Mouse (Mus musculus): ENCODE results near the gene Fads2. TPM values are rescaled to one million over a fixed set of nuclear protein-coding genes. Genes with fewer than 3 reads are reported as not detected.

The Fads2 gene
- polyA plus RNA-seq, 1 experiment from 2014 or later, result 46.8 TPM

GRCm38 (mm10) chr19:10039615-10040014, 61.9 kb downstream of the Fads2 start:
- TF ChIP-seq CTCF (IDR thresholded peaks at IDR 0.05; ENCODE audit: low read depth), result peak; percentile 76
- H3K27ac ChIP-seq (ENCODE audit: low read depth, low read length), result no peak overlapping the region
- no peak overlapping the region for H3K4me2 ChIP-seq (replicated peaks; ENCODE audit: low read depth)
- H3K36me3 ChIP-seq (ENCODE audit: control insufficient read depth, insufficient read depth), result peaks cover 7% of the 10 kb centered on the region; the same call in 1 of the 2 replicates
- no peak overlapping the region for H3K9ac ChIP-seq (ENCODE audit: low read depth, low read length)
- H3K4me1 ChIP-seq (replicated peaks; ENCODE audit: control insufficient read depth, insufficient read depth, low read length), result peaks cover 3% of the 10 kb centered on the region; the same call in 1 of the 2 replicates
- ATAC-seq, result peak; percentile 22; the same call in 1 of the 2 replicates
- no peak overlapping the region for H3K4me3 ChIP-seq (ENCODE audit: low read depth, low read length)
- WGBS, result 79% methylated on average over 2 of the region's 2 CpGs
- H3K9me3 ChIP-seq (ENCODE audit: control insufficient read depth), result no peaks in the 10 kb centered on the region
- H3K27me3 ChIP-seq (replicated peaks; ENCODE audit: control insufficient read depth, insufficient read depth, low read length), result no peaks in the 10 kb centered on the region

- no peak overlapping the region for H3K4me2 ChIP-seq (replicated peaks; ENCODE audit: low read depth)
- no peaks in the 10 kb centered on the region for H3K9me3 ChIP-seq (ENCODE audit: control insufficient read depth)
- H3K27me3 ChIP-seq (replicated peaks; ENCODE audit: control insufficient read depth, insufficient read depth, low read length), result no peaks in the 10 kb centered on the region
- no peak overlapping the region for H3K9ac ChIP-seq (ENCODE audit: low read depth, low read length)
- 37% methylated on average over 3 of the region's 3 CpGs for WGBS
- H3K36me3 ChIP-seq (ENCODE audit: control insufficient read depth, insufficient read depth), result peaks cover 13% of the 10 kb centered on the region; the same call in 1 of the 2 replicates
- peaks cover 3% of the 10 kb centered on the region; the same call in 1 of the 2 replicates for H3K4me1 ChIP-seq (replicated peaks; ENCODE audit: control insufficient read depth, insufficient read depth, low read length)
- no peak for TF ChIP-seq CTCF (IDR thresholded peaks at IDR 0.05; ENCODE audit: low read depth)
- H3K4me3 ChIP-seq (ENCODE audit: low read depth, low read length), result no peak overlapping the region
- no peak for ATAC-seq
- no peak overlapping the region for H3K27ac ChIP-seq (ENCODE audit: low read depth, low read length)
Observed at GRCm38 (mm10) chr19:10038910-10039309, 62.6 kb downstream of the Fads2 start.

DNA sequence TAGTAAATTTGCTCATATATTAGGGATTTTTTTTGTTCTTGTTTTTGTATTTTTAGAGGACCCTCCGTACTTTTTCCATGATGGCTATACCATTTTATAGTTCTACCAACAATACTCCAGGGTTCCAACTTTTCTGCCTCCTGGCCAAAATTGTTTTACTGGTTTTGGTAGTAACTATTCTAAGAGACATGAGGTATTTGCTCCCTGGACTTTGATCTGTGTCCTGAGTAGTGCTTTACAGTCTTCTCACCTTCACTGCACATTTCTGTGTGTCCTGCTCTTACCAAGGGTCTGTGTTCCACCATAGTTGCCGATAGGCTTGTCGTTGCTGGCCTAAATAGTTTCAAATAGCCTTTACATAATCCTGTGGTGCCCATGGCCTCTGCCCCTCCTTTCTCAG, 63.2 kb downstream of the Fads2 start:
- Histone ChIP-seq H3K4me1 (replicated peaks; ENCODE audit: control insufficient read depth, insufficient read depth, low read length) (peaks cover 3% of the 10 kb centered on the region; the same call in 1 of the 2 replicates), H3K4me3 (ENCODE audit: low read depth, low read length) (no peak overlapping the region), H3K4me2 (replicated peaks; ENCODE audit: low read depth) (no peak overlapping the region), H3K9ac (ENCODE audit: low read depth, low read length) (no peak overlapping the region), H3K27me3 (replicated peaks; ENCODE audit: control insufficient read depth, insufficient read depth, low read length) (no peaks in the 10 kb centered on the region), H3K9me3 (ENCODE audit: control insufficient read depth) (no peaks in the 10 kb centered on the region), H3K27ac (ENCODE audit: low read depth, low read length) (no peak overlapping the region), H3K36me3 (ENCODE audit: control insufficient read depth, insufficient read depth) (peaks cover 13% of the 10 kb centered on the region; the same call in 1 of the 2 replicates)
- ATAC-seq, result no peak
- 72% methylated on average over 3 of the region's 3 CpGs for WGBS
- TF ChIP-seq CTCF (IDR thresholded peaks at IDR 0.05; ENCODE audit: low read depth), result no peak

- H3K27ac ChIP-seq (ENCODE audit: low read depth, low read length), result no peak overlapping the region
- H3K36me3 ChIP-seq (ENCODE audit: control insufficient read depth, insufficient read depth), result peaks cover 13% of the 10 kb centered on the region; the same call in 1 of the 2 replicates
- no peak overlapping the region for H3K4me3 ChIP-seq (ENCODE audit: low read depth, low read length)
- H3K4me2 ChIP-seq (replicated peaks; ENCODE audit: low read depth), result no peak overlapping the region
- no peaks in the 10 kb centered on the region for H3K9me3 ChIP-seq (ENCODE audit: control insufficient read depth)
- 64% methylated on average over 2 of the region's 2 CpGs for WGBS
- no peak for ATAC-seq
- H3K4me1 ChIP-seq (replicated peaks; ENCODE audit: control insufficient read depth, insufficient read depth, low read length), result peaks cover 3% of the 10 kb centered on the region; the same call in 1 of the 2 replicates
- no peak overlapping the region for H3K9ac ChIP-seq (ENCODE audit: low read depth, low read length)
- no peaks in the 10 kb centered on the region for H3K27me3 ChIP-seq (replicated peaks; ENCODE audit: control insufficient read depth, insufficient read depth, low read length)
- TF ChIP-seq CTCF (IDR thresholded peaks at IDR 0.05; ENCODE audit: low read depth), result no peak
Observed at GRCm38 (mm10) chr19:10037534-10037933, 64.0 kb downstream of the Fads2 start.

GRCm38 (mm10) chr19:10034785-10035447, 66.6 kb downstream of the Fads2 start:
- Histone ChIP-seq H3K4me2 (replicated peaks; ENCODE audit: low read depth) (no peak overlapping the region), H3K9me3 (ENCODE audit: control insufficient read depth) (no peaks in the 10 kb centered on the region), H3K4me3 (ENCODE audit: low read depth, low read length) (no peak overlapping the region), H3K36me3 (ENCODE audit: control insufficient read depth, insufficient read depth) (peaks cover 19% of the 10 kb centered on the region; the same call in 1 of the 2 replicates), H3K27me3 (replicated peaks; ENCODE audit: control insufficient read depth, insufficient read depth, low read length) (no peaks in the 10 kb centered on the region), H3K4me1 (replicated peaks; ENCODE audit: control insufficient read depth, insufficient read depth, low read length) (no peaks in the 10 kb centered on the region), H3K27ac (ENCODE audit: low read depth, low read length) (no peak overlapping the region), H3K9ac (ENCODE audit: low read depth, low read length) (no peak overlapping the region)
- TF ChIP-seq CTCF (IDR thresholded peaks at IDR 0.05; ENCODE audit: low read depth), result peak; percentile 98
- WGBS, result 68% methylated on average over 8 of the region's 8 CpGs
- ATAC-seq, result peak; percentile 46; the same call in 1 of the 2 replicates

DNA sequence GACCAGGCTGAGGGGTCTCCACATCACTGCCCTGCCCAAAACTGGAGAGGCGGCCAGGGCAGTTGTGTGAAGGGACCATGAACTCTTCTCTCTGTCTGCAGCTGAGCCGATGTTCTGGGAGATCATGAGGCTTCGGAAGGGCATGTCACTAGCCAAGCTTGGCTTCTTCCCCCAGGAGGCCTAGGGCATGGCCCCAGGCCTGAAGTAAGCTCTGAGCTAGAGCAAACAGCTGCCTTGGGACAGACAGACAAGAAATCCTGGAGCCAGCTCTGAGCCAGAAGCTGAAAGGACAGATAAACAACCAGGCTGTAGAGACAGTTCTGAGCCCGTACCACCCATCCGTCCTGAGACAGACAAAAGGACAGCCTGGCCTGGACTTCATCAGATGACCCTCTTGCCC, 67.2 kb downstream of the Fads2 start:
- no peaks in the 10 kb centered on the region for H3K27me3 ChIP-seq (replicated peaks; ENCODE audit: control insufficient read depth, insufficient read depth, low read length)
- no peak overlapping the region for H3K4me2 ChIP-seq (replicated peaks; ENCODE audit: low read depth)
- ATAC-seq, result no peak
- WGBS, result 84% methylated on average over 5 of the region's 5 CpGs
- H3K27ac ChIP-seq (ENCODE audit: low read depth, low read length), result no peak overlapping the region
- no peaks in the 10 kb centered on the region for H3K9me3 ChIP-seq (ENCODE audit: control insufficient read depth)
- no peak overlapping the region for H3K9ac ChIP-seq (ENCODE audit: low read depth, low read length)
- H3K4me1 ChIP-seq (replicated peaks; ENCODE audit: control insufficient read depth, insufficient read depth, low read length), result no peaks in the 10 kb centered on the region
- H3K36me3 ChIP-seq (ENCODE audit: control insufficient read depth, insufficient read depth), result peaks cover 25% of the 10 kb centered on the region; the same call in 1 of the 2 replicates
- no peak for TF ChIP-seq CTCF (IDR thresholded peaks at IDR 0.05; ENCODE audit: low read depth)
- H3K4me3 ChIP-seq (ENCODE audit: low read depth, low read length), result no peak overlapping the region

All from intestine, postnatal 0 days (tissue).